Mouse (Mus musculus): ENCODE measurements around the gene Polr3e. TPM values are rescaled to one million over a fixed set of nuclear protein-coding genes. Genes with fewer than 3 reads are reported as not detected.
"Not testable (repeated sequence)": the region's sequence is repeated elsewhere in the genome, so short reads cannot be mapped to it uniquely, and the experiment has no call there.

The Polr3e gene
- polyA plus RNA-seq, 1 experiment from 2014 or later: 12.8 TPM

- no peak overlapping the region for H3K4me3 ChIP-seq (replicated peaks)
- WGBS (ENCODE audit: insufficient replicate concordance): 65% methylated on average over 2 of the region's 2 CpGs
- H3K4me1 ChIP-seq (replicated peaks): peaks cover 84% of the 10 kb centered on the region
- no peaks in the 10 kb centered on the region for H3K9me3 ChIP-seq (replicated peaks)
- H3K27ac ChIP-seq (replicated peaks): peak overlapping the region; percentile 96
- 0 out of 2 replicates have a peak, but pooled peaks have one; percentile 5 for ATAC-seq (ENCODE audit: insufficient read depth)
- H3K36me3 ChIP-seq (replicated peaks): peaks cover 97% of the 10 kb centered on the region
- no peak overlapping the region for H3K9ac ChIP-seq
- H3K27me3 ChIP-seq: no peaks in the 10 kb centered on the region
- peak overlapping the region; percentile 70; the same call in 1 of the 2 replicates for H3K4me2 ChIP-seq
These were observed 36.1 kb upstream of the Polr3e start for GRCm38 (mm10) chr7:120881451-120881850.

GRCm38 (mm10) chr7:120882674-120883073 lies 34.9 kb upstream of the Polr3e start:
- H3K4me3 ChIP-seq (replicated peaks): no peak overlapping the region
- ATAC-seq (ENCODE audit: insufficient read depth): no peak
- H3K9ac ChIP-seq: no peak overlapping the region
- whole genome bisulfite sequencing (ENCODE audit: insufficient replicate concordance): 77% methylated on average over 4 of the region's 4 CpGs
- peaks cover 99% of the 10 kb centered on the region for H3K36me3 ChIP-seq (replicated peaks)
- peaks cover 73% of the 10 kb centered on the region for H3K4me1 ChIP-seq (replicated peaks)
- H3K9me3 ChIP-seq (replicated peaks): no peaks in the 10 kb centered on the region
- H3K27ac ChIP-seq (replicated peaks): peak overlapping the region; percentile 96; the same call in 1 of the 2 replicates
- no peak overlapping the region for H3K4me2 ChIP-seq
- no peaks in the 10 kb centered on the region for H3K27me3 ChIP-seq

- Histone ChIP-seq H3K36me3 (replicated peaks) (peaks cover 99% of the 10 kb centered on the region), H3K27ac (replicated peaks) (peak overlapping the region; percentile 42), H3K27me3 (no peaks in the 10 kb centered on the region), H3K4me1 (replicated peaks) (peaks cover 63% of the 10 kb centered on the region), H3K9me3 (replicated peaks) (no peaks in the 10 kb centered on the region), H3K4me3 (replicated peaks) (no peak overlapping the region), H3K9ac (no peak overlapping the region), H3K4me2 (no peak overlapping the region)
- ATAC-seq (ENCODE audit: insufficient read depth): no peak
- 62% methylated on average over 4 of the region's 4 CpGs for WGBS (ENCODE audit: insufficient replicate concordance)
These were observed 33.8 kb upstream of the Polr3e start for GRCm38 (mm10) chr7:120883523-120884290.

GRCm38 (mm10) chr7:120884746-120885145 lies 32.8 kb upstream of the Polr3e start:
- no peak for ATAC-seq (ENCODE audit: insufficient read depth)
- Histone ChIP-seq H3K4me3 (replicated peaks) (no peak overlapping the region), H3K9me3 (replicated peaks) (no peaks in the 10 kb centered on the region), H3K27ac (replicated peaks) (peak overlapping the region; percentile 42), H3K27me3 (no peaks in the 10 kb centered on the region), H3K4me1 (replicated peaks) (peaks cover 52% of the 10 kb centered on the region), H3K9ac (no peak overlapping the region), H3K4me2 (no peak overlapping the region), H3K36me3 (replicated peaks) (peaks cover 99% of the 10 kb centered on the region)
- 60% methylated on average over 4 of the region's 4 CpGs for WGBS (ENCODE audit: insufficient replicate concordance)

- H3K9me3 ChIP-seq (replicated peaks): no peaks in the 10 kb centered on the region
- no peaks in the 10 kb centered on the region for H3K27me3 ChIP-seq
- no peak overlapping the region for H3K4me3 ChIP-seq (replicated peaks)
- peak overlapping the region; percentile 26; the same call in 1 of the 2 replicates for H3K27ac ChIP-seq (replicated peaks)
- no peak overlapping the region for H3K9ac ChIP-seq
- H3K36me3 ChIP-seq (replicated peaks): peaks cover 98% of the 10 kb centered on the region
- WGBS (ENCODE audit: insufficient replicate concordance): 43% methylated on average over 5 of the region's 5 CpGs
- no peak overlapping the region for H3K4me2 ChIP-seq
- H3K4me1 ChIP-seq (replicated peaks): peaks cover 15% of the 10 kb centered on the region
- ATAC-seq (ENCODE audit: insufficient read depth): peak; percentile 68
These were observed 24.4 kb upstream of the Polr3e start for GRCm38 (mm10) chr7:120893123-120893522.

GRCm38 (mm10) chr7:120897054-120897453 lies 20.5 kb upstream of the Polr3e start:
- peaks cover 15% of the 10 kb centered on the region for H3K4me1 ChIP-seq (replicated peaks)
- no peaks in the 10 kb centered on the region for H3K9me3 ChIP-seq (replicated peaks)
- H3K27me3 ChIP-seq: no peaks in the 10 kb centered on the region
- H3K27ac ChIP-seq (replicated peaks): no peak overlapping the region
- no peak overlapping the region for H3K4me3 ChIP-seq (replicated peaks)
- H3K9ac ChIP-seq: no peak overlapping the region
- no peak overlapping the region for H3K4me2 ChIP-seq
- H3K36me3 ChIP-seq (replicated peaks): peaks cover 98% of the 10 kb centered on the region
- 84% methylated on average over 7 of the region's 7 CpGs for WGBS (ENCODE audit: insufficient replicate concordance)
- no peak for ATAC-seq (ENCODE audit: insufficient read depth)

- H3K27me3 ChIP-seq: no peaks in the 10 kb centered on the region
- H3K36me3 ChIP-seq (replicated peaks): peaks cover 98% of the 10 kb centered on the region
- H3K27ac ChIP-seq (replicated peaks): no peak overlapping the region
- H3K9me3 ChIP-seq (replicated peaks): no peaks in the 10 kb centered on the region
- H3K9ac ChIP-seq: no peak overlapping the region
- H3K4me2 ChIP-seq: no peak overlapping the region
- H3K4me3 ChIP-seq (replicated peaks): no peak overlapping the region
- no peak for ATAC-seq (ENCODE audit: insufficient read depth)
- H3K4me1 ChIP-seq (replicated peaks): peaks cover 11% of the 10 kb centered on the region
- 83% methylated on average over 9 of the region's 9 CpGs for WGBS (ENCODE audit: insufficient replicate concordance)
These were observed 19.7 kb upstream of the Polr3e start for GRCm38 (mm10) chr7:120897711-120898335.

- H3K27ac ChIP-seq (replicated peaks): no peak overlapping the region
- H3K9ac ChIP-seq: no peak overlapping the region
- no peaks in the 10 kb centered on the region for H3K4me1 ChIP-seq (replicated peaks)
- ATAC-seq (ENCODE audit: insufficient read depth): no peak
- no peak overlapping the region for H3K4me2 ChIP-seq
- H3K27me3 ChIP-seq: no peaks in the 10 kb centered on the region
- no peaks in the 10 kb centered on the region for H3K9me3 ChIP-seq (replicated peaks)
- no peak overlapping the region for H3K4me3 ChIP-seq (replicated peaks)
- 75% methylated on average over 4 of the region's 4 CpGs for WGBS (ENCODE audit: insufficient replicate concordance)
- H3K36me3 ChIP-seq (replicated peaks): peaks cover 98% of the 10 kb centered on the region
These were observed 17.4 kb upstream of the Polr3e start for GRCm38 (mm10) chr7:120900191-120900590.

- H3K4me2 ChIP-seq: no peak overlapping the region
- no peak for ATAC-seq (ENCODE audit: insufficient read depth)
- H3K9ac ChIP-seq: no peak overlapping the region
- H3K4me3 ChIP-seq (replicated peaks): no peak overlapping the region
- H3K27me3 ChIP-seq: no peaks in the 10 kb centered on the region
- no peaks in the 10 kb centered on the region for H3K4me1 ChIP-seq (replicated peaks)
- 55% methylated on average over 8 of the region's 8 CpGs for WGBS (ENCODE audit: insufficient replicate concordance)
- H3K9me3 ChIP-seq (replicated peaks): no peaks in the 10 kb centered on the region
- peaks cover 96% of the 10 kb centered on the region for H3K36me3 ChIP-seq (replicated peaks)
- H3K27ac ChIP-seq (replicated peaks): peak overlapping the region; percentile 29
These were observed 15.8 kb upstream of the Polr3e start for GRCm38 (mm10) chr7:120901701-120902100.

- Histone ChIP-seq H3K4me3 (replicated peaks) (no peak overlapping the region), H3K27ac (replicated peaks) (no peak overlapping the region), H3K27me3 (no peaks in the 10 kb centered on the region), H3K4me2 (no peak overlapping the region), H3K36me3 (replicated peaks) (peaks cover 83% of the 10 kb centered on the region), H3K4me1 (replicated peaks) (no peaks in the 10 kb centered on the region), H3K9ac (no peak overlapping the region), H3K9me3 (replicated peaks) (no peaks in the 10 kb centered on the region)
- ATAC-seq (ENCODE audit: insufficient read depth): no peak
- WGBS (ENCODE audit: insufficient replicate concordance): 80% methylated on average over 3 of the region's 3 CpGs
These were observed 14.6 kb upstream of the Polr3e start for GRCm38 (mm10) chr7:120902931-120903330.

GRCm38 (mm10) chr7:120910172-120910571 lies 7.4 kb upstream of the Polr3e start:
- H3K27me3 ChIP-seq; H3K4me2 ChIP-seq; H3K4me3 ChIP-seq (replicated peaks); ATAC-seq (ENCODE audit: insufficient read depth); H3K9ac ChIP-seq; H3K9me3 ChIP-seq (replicated peaks); H3K27ac ChIP-seq (replicated peaks); H3K4me1 ChIP-seq (replicated peaks): not testable (repeated sequence)
- WGBS (ENCODE audit: insufficient replicate concordance): 58% methylated on average over 3 of the region's 3 CpGs
- peaks cover 13% of the 10 kb centered on the region for H3K36me3 ChIP-seq (replicated peaks)

All from liver, embryonic 15.5 days (tissue).